Mouse (Mus musculus): ENCODE results near the gene Nt5dc3.
A peak's percentile ranks its signal among the peaks of the same experiment; 100 is the strongest.

Gene Nt5dc3

DNA sequence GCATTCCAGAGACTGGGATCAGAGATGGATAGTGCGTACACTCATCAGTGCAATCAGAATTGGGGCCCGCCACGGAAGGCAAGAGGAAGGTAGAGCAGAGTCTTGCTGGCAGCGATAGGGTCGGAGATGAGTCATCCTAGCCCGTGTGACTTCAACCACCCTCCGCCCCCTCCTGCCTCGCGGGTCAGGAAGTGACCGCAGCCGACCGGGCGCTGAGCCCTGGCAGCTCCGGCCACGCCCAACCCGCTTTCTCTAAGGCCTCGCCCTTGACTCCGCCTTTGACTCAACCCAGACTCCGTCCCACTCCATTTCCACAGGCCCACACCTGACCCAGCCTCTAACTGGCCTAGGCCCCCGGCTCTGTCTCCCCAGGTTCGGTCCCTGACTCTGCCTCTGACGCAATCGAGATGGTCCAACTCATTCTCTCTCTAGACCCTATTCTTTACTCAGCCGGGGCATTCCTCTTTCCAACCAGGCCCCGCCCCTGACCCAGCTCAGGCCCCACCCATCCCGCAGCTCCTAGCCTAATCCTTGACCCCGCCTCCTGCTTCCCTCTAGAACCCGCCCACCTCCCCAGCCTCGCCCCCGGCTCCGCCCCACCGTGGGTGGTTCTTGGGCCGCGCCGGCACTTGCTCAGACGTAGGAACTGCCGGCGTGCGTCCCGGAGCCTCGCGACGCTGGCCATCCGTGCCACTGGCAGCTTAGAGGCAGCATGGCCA lies at the start of gene Nt5dc3:
TSS of gene Nt5dc3 (plus strand) at position 608 of the 719 bp plus-strand sequence.
- peak; percentile 97 for DNase-seq (ENCODE audit: low read depth)

DNA sequence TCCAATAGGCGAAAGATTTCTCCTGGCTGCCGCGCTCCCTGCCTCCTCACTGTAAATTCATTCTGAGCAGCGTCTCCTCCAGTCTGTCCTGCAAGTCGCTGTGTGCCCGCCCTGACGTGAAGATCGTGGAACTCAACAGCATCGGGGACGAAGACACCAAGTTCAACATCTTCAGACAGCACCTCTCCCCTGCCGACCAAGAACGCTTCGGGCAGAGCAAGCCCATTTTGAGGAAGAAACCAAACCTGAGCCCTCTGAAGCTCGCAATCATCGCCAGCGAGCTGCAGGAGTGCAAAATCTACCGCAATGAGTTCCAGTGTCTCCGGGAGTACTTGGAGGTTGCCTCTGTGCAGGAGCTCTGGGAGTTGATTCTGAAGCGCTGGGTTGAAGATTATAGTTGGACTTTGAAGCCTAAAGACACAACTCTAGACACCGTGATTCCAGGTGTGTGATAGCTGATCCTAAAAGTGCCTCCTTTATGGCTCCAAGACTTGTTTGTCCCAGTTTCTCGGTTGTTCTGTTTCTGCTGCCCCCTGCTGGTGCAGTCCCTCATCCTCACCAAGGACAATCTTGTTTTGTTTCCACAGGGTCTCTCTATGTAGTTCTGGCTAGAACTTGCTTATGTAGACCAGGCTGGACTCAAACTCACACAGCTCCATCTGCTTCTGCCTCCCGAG lies 47.8 kb upstream of the Nt5dc3 start:
- peak; percentile 80 for DNase-seq (ENCODE audit: low read depth)

DNA sequence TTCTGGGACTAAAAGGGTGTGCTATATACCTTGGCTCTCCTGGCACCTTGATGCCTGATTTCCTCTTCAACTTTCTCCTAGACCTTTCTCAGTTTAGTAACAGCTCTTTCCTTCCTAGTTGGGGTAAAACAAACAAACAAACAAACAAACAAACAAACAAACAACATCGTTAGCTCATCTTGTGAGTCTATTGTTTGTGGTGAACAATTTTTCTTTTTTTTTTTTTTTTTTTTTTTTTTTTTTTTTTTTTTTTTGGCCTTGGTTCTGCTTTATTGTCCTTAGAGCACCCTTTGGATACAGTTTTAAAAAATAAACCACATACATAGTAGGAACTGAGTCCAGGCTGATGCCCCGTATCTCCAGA lies 47.3 kb upstream of the Nt5dc3 start:
- DNase-seq (ENCODE audit: low read depth), result no peak

DNA sequence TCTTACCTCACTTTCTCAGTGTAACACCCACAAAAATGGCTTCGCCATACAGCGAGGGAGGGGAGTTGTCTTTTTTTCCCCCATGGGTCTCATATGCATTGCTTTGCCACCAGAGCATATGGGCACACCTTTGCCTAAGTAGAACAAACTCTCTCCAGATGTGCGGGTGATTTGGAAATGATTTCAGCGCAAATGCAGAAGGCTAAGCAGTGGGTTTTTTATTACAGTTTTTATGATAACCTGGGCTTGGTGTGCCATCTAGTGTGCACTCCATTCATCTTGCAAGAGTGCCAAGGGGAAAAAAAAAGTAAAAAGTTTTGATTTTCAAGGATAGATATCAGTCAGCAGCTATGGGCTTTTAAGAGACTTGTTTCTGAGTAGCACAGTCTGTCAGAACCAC lies 43.8 kb upstream of the Nt5dc3 start:
- DNase-seq (ENCODE audit: low read depth), result no peak

DNA sequence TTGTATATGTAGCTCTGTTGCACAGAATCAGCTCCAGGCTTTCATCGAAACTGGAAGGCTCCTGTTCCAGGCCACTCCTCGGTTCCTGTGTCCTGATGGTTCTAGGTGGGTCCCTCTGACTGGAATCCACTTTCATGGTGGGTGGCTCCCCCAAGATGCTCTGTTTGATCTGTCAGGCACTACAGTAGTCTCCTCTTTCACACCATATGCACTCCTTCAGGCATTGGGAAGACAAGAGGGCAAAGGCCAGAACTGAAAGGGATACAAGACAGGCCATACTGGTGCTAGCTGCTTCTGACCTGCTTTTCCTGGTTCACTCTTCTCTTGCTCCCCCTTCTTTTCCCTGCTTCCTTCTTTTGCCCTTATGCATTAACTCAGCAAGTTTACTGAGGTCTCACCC lies 35.9 kb upstream of the Nt5dc3 start:
- DNase-seq (ENCODE audit: low read depth), result no peak

DNA sequence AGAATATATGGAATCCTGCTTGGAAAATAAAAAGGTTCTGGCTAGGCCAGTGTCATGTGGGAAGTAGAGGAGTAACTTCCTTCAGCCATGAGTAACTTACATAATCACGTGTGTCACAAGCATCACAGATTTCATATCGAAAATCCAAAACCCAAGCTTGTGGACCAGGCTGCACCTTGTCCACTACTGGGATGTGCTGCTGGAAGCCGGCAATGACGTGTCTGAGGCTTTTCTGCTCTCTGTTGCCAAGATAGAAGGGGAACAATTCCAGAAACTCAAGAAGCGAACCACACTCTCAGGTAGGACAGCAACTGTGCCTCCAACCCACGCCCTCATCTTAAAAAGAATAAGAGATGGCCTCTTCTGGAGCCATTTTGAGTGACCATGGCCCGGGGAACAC lies 34.5 kb upstream of the Nt5dc3 start:
- no peak for DNase-seq (ENCODE audit: low read depth)

DNA sequence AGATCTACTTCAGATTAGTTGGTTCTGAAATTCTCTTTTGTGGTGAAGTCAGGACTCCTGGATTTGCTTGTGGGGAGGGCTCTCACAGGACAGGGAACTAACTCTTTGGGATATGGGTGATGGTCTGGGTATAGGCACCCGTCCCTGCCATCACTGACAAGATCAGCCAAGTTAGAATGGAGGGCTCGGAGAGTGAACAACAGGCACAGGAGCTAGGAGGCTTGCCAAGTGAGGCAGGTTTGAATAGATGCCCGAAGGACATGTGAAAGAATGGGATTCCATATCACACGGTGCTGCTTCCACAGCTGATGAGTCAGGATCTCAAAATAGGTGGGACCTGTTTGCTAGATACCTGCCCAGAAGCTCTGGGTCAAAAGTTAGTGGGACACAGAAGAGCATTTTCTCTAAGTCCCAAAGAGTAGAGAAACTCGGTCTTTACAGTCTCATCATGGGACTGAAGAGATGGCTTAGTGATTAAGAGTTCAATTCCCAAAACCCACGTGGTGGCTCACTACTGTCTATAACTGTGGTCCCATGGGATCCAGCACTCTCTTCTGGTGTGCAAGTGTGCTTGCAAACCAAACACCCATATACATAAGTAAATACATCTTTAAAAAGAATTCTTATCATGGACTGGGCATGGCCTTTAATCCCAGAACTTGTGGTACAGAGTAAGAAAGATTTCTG lies 22.8 kb upstream of the Nt5dc3 start:
- no peak for DNase-seq (ENCODE audit: low read depth)

DNA sequence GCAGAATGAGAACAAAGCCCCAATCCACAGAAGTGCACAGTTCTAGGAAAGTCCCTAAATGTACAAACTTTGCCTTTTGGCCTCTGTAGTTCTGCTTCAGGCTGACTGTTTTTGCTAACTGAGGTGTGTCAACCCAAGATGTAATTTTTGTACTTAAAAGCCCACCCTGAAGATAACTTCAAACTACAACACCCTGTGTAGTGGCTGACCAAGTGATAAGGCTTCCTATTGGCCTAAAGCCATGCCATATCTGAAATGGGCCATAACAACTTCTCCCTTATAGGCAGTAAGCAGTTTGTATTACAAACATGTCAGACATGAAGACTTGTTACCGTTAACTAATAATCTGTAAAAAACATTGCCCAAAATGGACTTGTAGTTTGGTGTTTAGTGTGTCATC lies 21.1 kb upstream of the Nt5dc3 start:
- DNase-seq (ENCODE audit: low read depth), result no peak

DNA sequence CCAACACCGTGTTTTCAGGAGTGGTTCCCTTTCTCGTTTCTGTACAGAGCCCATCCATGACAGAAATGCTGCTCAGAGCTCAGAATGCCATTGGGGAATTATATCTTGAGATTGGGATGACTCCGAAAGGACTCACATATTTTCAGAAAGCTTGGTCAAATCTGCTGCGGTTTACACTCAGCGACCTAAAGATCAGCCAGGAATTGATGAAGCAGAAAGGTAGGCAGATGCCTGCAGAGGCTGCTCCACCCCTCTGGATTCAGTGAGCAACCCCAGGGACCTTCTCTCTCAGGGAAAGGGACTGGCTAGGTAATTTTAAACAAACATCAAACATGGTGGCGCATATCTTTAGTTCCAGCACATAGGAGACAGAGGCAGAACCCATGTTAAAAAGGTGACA lies 20.6 kb upstream of the Nt5dc3 start:
- DNase-seq (ENCODE audit: low read depth), result no peak

DNA sequence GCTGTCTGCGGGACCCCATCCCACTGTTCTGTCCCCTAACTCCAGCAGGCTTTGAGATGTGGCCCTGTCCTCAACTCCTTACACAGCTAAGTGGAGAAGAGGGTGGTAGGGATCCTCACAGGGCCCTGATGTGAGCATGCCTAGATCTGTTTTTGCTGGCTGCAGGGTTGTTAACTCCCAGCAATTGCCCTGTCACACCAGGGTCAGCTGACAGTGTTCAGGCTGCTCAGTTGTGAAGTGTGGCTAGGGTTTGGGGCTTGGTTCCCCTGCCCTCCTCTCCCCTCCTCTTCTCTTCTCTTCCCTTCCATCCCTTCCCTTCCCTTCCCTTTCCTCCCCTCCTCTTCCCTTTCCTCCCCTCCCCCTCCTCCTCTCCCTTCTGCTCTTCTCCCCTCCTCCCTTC lies 17.6 kb upstream of the Nt5dc3 start:
- no peak for DNase-seq (ENCODE audit: low read depth)

DNA sequence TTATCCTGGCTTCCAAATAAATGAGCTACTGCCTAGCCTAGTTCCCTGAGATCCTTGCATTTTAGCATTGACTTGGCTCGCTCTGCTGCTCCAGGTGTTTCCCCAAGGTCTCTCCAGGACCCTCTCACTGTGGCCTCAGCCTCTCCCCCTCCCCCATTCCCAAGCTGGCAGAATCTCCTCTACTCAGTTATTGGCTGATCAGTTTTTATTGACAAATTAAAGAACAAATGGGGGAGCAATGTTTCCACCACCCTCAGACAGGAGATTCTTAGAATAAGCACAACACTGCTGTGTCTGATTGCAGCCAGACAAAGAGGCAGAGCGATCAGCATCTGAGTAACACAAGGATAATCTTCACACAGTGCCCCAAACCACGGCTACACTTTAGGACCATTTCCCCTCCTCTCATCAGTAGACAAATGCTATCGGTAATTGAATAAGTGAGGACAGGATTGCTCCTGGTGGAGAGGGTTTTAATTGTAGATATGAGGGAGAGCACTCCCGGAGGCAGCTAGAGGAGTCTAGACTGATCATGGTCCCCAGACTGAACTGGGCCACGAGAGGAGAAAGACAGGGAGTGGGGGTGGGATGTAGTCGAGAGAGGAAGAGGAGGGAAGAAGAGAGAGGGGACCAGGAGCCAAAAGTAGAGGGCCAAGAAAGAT lies 17.0 kb upstream of the Nt5dc3 start:
- no peak for DNase-seq (ENCODE audit: low read depth)

DNA sequence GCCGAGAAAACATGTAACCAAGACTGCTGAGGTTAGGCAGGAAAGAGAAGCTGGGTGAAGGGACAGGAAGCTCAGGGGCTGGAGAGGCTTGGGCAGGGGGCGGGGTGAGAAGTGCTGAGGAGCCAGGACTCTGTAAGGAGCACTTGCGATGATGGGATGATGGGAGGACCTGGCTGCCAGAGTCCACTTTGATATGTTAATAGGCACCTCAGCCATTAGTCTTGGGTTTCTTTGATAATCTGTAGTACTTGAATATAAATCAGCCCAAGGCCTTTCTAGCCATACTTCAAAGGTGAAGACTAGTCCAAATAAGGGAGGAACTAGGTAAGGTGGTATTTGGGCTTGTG lies 16.4 kb upstream of the Nt5dc3 start:
- no peak for DNase-seq (ENCODE audit: low read depth)

DNA sequence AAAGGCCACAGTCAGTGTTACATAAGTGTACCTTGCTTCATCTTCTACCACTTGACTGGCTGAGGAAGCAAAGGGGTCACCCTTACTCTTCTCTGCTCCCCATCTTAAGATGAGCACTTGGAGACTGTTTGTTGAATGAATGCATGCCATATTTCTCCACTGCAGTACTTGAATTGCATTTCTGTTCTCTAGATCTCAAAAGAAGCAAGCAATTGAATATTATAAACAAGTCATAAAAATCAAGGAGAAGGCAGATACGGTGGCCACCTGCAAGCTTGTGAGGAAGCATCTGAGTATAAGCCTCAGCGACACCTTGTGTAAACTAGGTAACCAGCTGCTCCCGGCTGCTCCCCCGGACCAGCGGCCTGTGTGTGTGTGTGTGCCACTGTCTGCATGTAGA lies 15.1 kb upstream of the Nt5dc3 start, which contains the start of gene Gm49358:
TSS of gene Gm49358 (plus strand) at position 301 of the 400 bp plus-strand sequence.
- DNase-seq (ENCODE audit: low read depth), result no peak

DNA sequence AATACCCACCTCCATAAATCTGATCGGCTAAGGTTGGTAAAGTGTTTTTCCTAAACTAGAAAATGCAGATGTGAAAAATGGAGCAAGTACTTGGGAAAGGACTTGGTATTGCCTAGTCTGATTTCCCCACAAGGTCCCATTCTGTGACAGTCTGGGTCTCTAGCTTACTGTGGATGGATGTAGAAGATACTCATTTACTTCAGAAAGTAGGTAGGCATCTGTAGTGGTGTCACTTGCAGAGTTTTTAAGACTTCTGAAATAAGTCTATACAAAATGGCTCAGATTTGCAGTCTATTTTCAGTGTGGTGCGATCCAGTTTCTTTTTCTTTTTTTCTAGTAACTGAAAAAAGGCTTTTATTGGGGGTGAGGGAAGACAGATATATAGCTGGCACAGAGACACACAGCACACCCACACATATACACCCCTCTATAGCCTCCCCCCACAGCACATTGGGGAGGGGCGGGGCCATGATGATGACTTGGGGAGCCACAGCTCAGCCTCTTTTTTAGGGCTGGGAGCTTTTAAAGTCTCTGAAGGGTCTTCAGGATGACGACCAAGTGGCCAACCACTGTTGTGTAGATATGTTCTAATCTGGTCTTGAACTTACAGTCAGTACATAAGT lies 13.3 kb upstream of the Nt5dc3 start:
- no peak for DNase-seq (ENCODE audit: low read depth)

DNA sequence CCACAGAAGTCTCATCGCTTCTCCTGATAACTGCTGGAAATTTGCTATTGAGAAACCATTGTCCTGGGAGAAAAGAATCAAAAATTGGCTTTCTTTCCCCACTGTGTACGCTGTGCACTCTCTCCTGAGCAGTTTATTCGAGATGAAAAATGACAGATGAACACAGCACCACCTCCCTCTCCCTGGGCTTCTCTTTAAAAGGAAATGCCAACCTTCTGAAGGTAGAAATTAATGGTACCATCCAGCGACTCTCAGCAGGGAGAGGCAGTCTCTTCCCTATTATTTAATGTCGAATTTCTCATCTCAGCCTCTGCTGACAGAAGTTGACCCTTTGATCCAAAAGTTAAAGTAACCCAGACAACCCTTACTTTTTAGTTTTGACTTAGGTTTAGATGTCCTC lies 9.6 kb upstream of the Nt5dc3 start:
- DNase-seq (ENCODE audit: low read depth), result no peak

DNA sequence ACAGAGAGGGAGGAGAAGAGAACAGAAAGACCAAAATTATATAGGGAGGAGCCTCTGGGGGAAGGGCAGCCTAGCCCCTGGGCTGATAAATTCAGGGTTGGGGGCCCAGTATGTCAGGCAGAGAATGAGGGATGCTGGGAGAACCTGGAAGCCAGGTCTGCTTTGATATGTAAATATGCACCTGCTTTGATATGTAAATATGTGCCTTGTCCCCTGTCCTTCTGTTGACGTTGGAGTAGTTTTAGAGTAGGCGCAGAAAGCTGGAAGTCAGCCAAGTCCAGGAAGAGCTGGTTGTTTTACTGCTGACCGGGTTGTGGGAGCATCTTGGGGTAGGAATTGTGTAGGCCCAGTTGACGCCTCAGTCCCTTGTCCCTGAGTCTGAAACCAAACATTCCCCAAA lies 9.0 kb upstream of the Nt5dc3 start:
- no peak for DNase-seq (ENCODE audit: low read depth)

DNA sequence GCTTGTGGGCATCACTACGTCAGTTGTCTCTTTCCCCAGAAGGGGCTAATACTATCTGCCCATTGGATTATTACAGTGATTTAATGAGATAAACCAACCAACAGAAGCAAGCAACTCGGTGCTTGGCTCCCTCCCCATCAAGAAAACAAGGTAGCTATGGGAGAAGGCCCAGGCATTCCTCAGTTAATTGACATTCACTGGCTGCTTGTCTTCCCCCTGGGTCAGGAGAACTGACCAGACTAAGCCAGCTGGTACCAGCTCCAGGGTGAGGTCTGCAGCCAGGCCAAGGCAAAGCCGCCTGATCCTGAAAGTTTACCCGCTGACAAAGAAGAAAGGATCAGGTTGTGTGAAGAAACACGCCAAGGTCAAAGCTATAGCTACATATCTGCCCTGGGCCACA lies 7.1 kb upstream of the Nt5dc3 start:
- DNase-seq (ENCODE audit: low read depth), result no peak

DNA sequence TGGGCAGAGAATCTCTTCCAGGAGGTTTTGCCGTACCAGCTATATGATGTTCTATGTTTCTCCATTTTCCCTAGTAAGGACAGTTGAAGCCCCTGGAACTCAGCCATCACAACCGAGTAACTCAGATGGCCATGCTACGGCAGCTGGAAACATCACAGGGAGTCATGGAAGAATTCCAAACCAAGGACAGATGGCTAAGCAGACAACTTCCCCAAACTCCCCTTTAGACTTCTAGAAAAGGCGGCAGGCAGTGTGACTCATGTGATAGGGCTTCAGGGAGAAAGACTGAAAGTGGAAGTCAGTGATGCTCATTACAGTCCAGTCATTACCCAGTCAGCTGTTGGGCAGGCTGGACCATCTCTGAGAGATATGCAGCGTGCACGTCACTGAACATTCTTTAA lies 6.6 kb upstream of the Nt5dc3 start:
- no peak for DNase-seq (ENCODE audit: low read depth)

DNA sequence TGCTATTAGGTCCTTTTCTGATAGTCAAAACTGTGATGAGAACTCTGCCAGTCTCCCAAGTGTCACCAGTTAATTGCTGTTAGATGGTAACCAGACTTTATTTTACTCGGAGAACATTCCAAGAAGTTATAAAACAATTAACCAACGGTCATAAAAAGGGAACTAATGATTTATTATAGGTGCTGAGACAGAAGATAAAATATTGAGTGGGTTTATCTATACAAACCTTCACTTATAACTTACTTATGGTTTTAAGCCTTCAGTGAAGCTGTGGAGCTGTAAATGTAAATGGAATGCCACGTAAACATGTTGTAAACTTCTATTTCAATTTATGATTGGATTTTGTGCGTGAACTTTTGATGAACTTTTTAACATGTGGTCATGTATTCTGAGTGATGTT lies 5.4 kb upstream of the Nt5dc3 start:
- DNase-seq (ENCODE audit: low read depth), result no peak

DNA sequence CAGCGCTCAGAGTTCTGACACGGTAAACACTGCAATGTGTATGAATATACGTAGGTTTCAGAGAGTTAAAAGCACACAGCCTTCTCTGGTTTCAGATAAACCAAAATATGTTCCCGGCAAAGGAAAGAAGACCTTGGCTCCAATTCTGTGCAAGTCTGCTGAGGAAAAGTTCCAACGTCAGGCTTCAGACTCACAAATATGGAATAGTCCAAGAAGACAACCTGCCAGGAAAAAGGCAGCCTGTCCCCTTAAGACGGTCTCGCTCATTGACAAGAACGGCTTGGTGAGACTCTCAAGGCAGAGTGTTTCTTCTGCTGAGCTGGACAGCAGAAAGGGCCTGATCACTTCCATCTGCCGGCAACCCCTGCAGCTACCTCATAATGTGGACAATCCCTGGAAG lies 2.5 kb upstream of the Nt5dc3 start:
- no peak for DNase-seq (ENCODE audit: low read depth)

DNA sequence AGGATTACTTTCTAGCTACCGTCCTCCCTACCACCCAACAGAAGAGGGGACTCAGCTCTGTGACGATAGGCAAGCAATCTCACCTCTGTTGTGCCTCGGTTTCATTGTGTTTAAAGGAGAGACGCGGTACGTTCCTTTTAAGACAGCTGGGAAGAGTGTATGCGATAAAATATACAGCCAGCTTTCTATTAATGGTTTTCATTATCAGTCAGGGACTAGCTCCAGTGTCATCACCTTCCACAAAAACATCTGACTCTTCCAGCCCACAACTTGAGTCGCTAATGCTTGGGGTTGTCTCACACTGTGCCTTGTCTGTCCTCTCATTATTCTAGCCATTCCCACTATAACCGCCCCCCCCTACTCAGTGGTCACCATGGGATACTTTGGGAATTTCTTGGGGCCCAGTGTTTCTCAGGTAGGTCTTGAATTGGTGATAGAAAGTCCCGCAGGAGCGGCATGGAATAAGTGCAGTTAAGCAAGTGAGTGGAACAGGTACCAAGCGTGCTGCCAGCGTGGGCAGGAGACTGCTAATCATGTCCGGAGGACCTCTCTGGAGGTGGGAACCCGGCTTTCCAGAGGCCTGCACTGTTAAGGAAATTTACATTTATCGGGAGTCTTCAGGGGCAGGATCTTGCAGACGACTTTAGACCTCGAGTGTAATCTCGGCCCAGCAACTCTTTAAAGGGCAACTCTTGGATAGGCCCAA lies 1.0 kb upstream of the Nt5dc3 start:
- no peak for DNase-seq (ENCODE audit: low read depth)

Data from fibroblast of lung, adult 2 months (primary cell).